Mouse (Mus musculus): ENCODE data around the gene Cnp. TPM values are rescaled to one million over a fixed set of nuclear protein-coding genes. Genes with fewer than 3 reads are reported as not detected.

The Cnp gene
- total and polyA plus RNA-seq, 3 experiments, result 19.0 to 20.8 TPM; not detected in 1

GRCm38 (mm10) chr11:100585148-100585547 lies 10.4 kb downstream of the Cnp start:
- no peaks in the 10 kb centered on the region for H3K9me3 ChIP-seq (replicated peaks; ENCODE audit: insufficient read depth, low read length)
- no peak overlapping the region for H3K4me3 ChIP-seq (ENCODE audit: control insufficient read depth in 1 of 2, insufficient read depth in 1 of 2, low read depth in 2 of 2, low read length in 2 of 2)
- TF ChIP-seq POLR2AphosphoS5 (IDR thresholded peaks at IDR 0.05; ENCODE audit: borderline replicate concordance, low read depth, low read length) (no peak), MAFK (IDR thresholded peaks at IDR 0.05; ENCODE audit: borderline replicate concordance, low read depth, low read length) (no peak), KAT2A (conservative IDR thresholded peaks at IDR 0.05; ENCODE audit: low read depth, low read length) (no peak), MEF2A (IDR thresholded peaks at IDR 0.05; ENCODE audit: extremely low read depth, insufficient replicate concordance, low read depth, low read length, poor library complexity, severe bottlenecking) (no peak), TBP (IDR thresholded peaks at IDR 0.05; ENCODE audit: low read depth, low read length) (no peak), GATA1 (IDR thresholded peaks at IDR 0.05; ENCODE audit: low read depth, low read length) (no peak), BHLHE40 (IDR thresholded peaks at IDR 0.05; ENCODE audit: borderline replicate concordance, low read depth, low read length) (no peak), E2F4 (IDR thresholded peaks at IDR 0.05; ENCODE audit: borderline replicate concordance, low read depth, low read length) (no peak), ZC3H11A (IDR thresholded peaks at IDR 0.05; ENCODE audit: low read depth, low read length) (no peak), ZKSCAN1 (IDR thresholded peaks at IDR 0.05; ENCODE audit: low read depth, low read length) (no peak), CTCF (IDR thresholded peaks at IDR 0.05 in 2 of 3, conservative IDR thresholded peaks at IDR 0.05 in 1 of 3; ENCODE audit: control insufficient read depth in 1 of 3, insufficient read depth in 1 of 3, low read depth in 2 of 3, low read length in 3 of 3, poor library complexity in 1 of 3, severe bottlenecking in 1 of 3) (no peak), NELFE (IDR thresholded peaks at IDR 0.05; ENCODE audit: low read depth, low read length) (no peak), JUND (IDR thresholded peaks at IDR 0.05; ENCODE audit: low read depth, low read length) (no peak), SMC3 (IDR thresholded peaks at IDR 0.05; ENCODE audit: low read depth, low read length) (no peak), ELF1 (IDR thresholded peaks at IDR 0.05; ENCODE audit: low read depth, low read length) (no peak), ZMIZ1 (IDR thresholded peaks at IDR 0.05; ENCODE audit: low read depth, low read length) (no peak), POLR2AphosphoS2 (IDR thresholded peaks at IDR 0.05; ENCODE audit: low read length) (no peak)
- peaks cover 13 to 44% of the 10 kb centered on the region in 2 experiments for H3K36me3 ChIP-seq (ENCODE audit: control insufficient read depth in 1 of 2, insufficient read depth in 2 of 2, low read length in 2 of 2)
- peaks cover 7 to 11% of the 10 kb centered on the region in 2 experiments for H3K4me1 ChIP-seq (ENCODE audit: control insufficient read depth in 1 of 2, insufficient read depth in 2 of 2, low read length in 2 of 2)
- DNase-seq (ENCODE audit: low read depth, low spot score), result no peak
- no peaks in the 10 kb centered on the region for H3K27me3 ChIP-seq (ENCODE audit: control insufficient read depth in 1 of 2, insufficient read depth in 2 of 2, low read length in 2 of 2)
- no peak overlapping the region for H3K27ac ChIP-seq (ENCODE audit: control insufficient read depth, low read depth, low read length)
- no peak overlapping the region for H3K9ac ChIP-seq (ENCODE audit: control insufficient read depth, low read depth, low read length, poor library complexity, severe bottlenecking)
- no peaks in the 10 kb centered on the region for H3K79me2 ChIP-seq (ENCODE audit: control insufficient read depth, insufficient read depth, low read length, poor library complexity)

- peaks cover 0 to 65% of the 10 kb centered on the region in 2 experiments; a peak in 2 of 4 replicates for H3K36me3 ChIP-seq (ENCODE audit: control insufficient read depth in 1 of 2, insufficient read depth in 2 of 2, low read length in 2 of 2)
- no peak overlapping the region for H3K9ac ChIP-seq (ENCODE audit: control insufficient read depth, low read depth, low read length, poor library complexity, severe bottlenecking)
- H3K4me3 ChIP-seq (ENCODE audit: control insufficient read depth in 1 of 2, insufficient read depth in 1 of 2, low read depth in 2 of 2, low read length in 2 of 2), result no peak overlapping the region
- DNase-seq (ENCODE audit: low read depth, low spot score), result no peak
- no peaks in the 10 kb centered on the region for H3K4me1 ChIP-seq (ENCODE audit: control insufficient read depth in 1 of 2, insufficient read depth in 2 of 2, low read length in 2 of 2)
- H3K9me3 ChIP-seq (replicated peaks; ENCODE audit: insufficient read depth, low read length), result no peaks in the 10 kb centered on the region
- H3K27me3 ChIP-seq (ENCODE audit: control insufficient read depth in 1 of 2, insufficient read depth in 2 of 2, low read length in 2 of 2), result no peaks in the 10 kb centered on the region
- no peak overlapping the region for H3K27ac ChIP-seq (ENCODE audit: control insufficient read depth, low read depth, low read length)
- no peaks in the 10 kb centered on the region for H3K79me2 ChIP-seq (ENCODE audit: control insufficient read depth, insufficient read depth, low read length, poor library complexity)
- TF ChIP-seq TCF12 (IDR thresholded peaks at IDR 0.05; ENCODE audit: low read depth, low read length), result no peak
- TF ChIP-seq SIN3A (IDR thresholded peaks at IDR 0.05; ENCODE audit: low read length), result no peak
- no peak for TF ChIP-seq BHLHE40 (IDR thresholded peaks at IDR 0.05; ENCODE audit: borderline replicate concordance, low read depth, low read length)
- no peak for TF ChIP-seq MXI1 (IDR thresholded peaks at IDR 0.05; ENCODE audit: low read depth, low read length)
- TF ChIP-seq ETS1 (IDR thresholded peaks at IDR 0.05; ENCODE audit: low read depth, low read length), result no peak
- TF ChIP-seq RAD21 (IDR thresholded peaks at IDR 0.05; ENCODE audit: low read depth, low read length), result no peak
- no peak for TF ChIP-seq HCFC1 (IDR thresholded peaks at IDR 0.05; ENCODE audit: low read depth, low read length)
- TF ChIP-seq MAZ (IDR thresholded peaks at IDR 0.05; ENCODE audit: low read depth, low read length), result no peak
- no peak for TF ChIP-seq MYB (IDR thresholded peaks at IDR 0.05; ENCODE audit: low read depth, low read length)
- TF ChIP-seq CHD2 (IDR thresholded peaks at IDR 0.05; ENCODE audit: low read length), result no peak
- TF ChIP-seq ELF1 (IDR thresholded peaks at IDR 0.05; ENCODE audit: low read depth, low read length), result no peak
- TF ChIP-seq UBTF (IDR thresholded peaks at IDR 0.05; ENCODE audit: borderline replicate concordance, insufficient read depth, low read depth, low read length), result no peak
- no peak for TF ChIP-seq POLR2A (IDR thresholded peaks at IDR 0.05; ENCODE audit: control insufficient read depth in 1 of 2, insufficient read depth in 1 of 2, low read depth in 1 of 2, low read length in 2 of 2, poor library complexity in 1 of 2)
- TF ChIP-seq JUND (IDR thresholded peaks at IDR 0.05; ENCODE audit: low read depth, low read length), result no peak
- TF ChIP-seq SMC3 (IDR thresholded peaks at IDR 0.05; ENCODE audit: low read depth, low read length), result no peak
- TF ChIP-seq ZC3H11A (IDR thresholded peaks at IDR 0.05; ENCODE audit: low read depth, low read length), result no peak
- no peak for TF ChIP-seq MAX (IDR thresholded peaks at IDR 0.05; ENCODE audit: low read length)
- no peak for TF ChIP-seq NRF1 (IDR thresholded peaks at IDR 0.05; ENCODE audit: insufficient read depth, low read depth, low read length, poor library complexity, severe bottlenecking)
Observed at GRCm38 (mm10) chr11:100588462-100588861, 13.8 kb downstream of the Cnp start.

All from MEL (cell line).